Mouse (Mus musculus) B cell, adult 2 months (primary cell): Measurements from ENCODE around the gene Pkdrej.
"Not testable (repeated sequence)": the region's sequence is repeated elsewhere in the genome, so short reads cannot be mapped to it uniquely, and the experiment has no call there.

Experiments
- DNase-seq, 2 experiments: peaks; one replicate each; pipeline ENCODE4 v3.0.0; 2022

Pkdrej gene

DNA sequence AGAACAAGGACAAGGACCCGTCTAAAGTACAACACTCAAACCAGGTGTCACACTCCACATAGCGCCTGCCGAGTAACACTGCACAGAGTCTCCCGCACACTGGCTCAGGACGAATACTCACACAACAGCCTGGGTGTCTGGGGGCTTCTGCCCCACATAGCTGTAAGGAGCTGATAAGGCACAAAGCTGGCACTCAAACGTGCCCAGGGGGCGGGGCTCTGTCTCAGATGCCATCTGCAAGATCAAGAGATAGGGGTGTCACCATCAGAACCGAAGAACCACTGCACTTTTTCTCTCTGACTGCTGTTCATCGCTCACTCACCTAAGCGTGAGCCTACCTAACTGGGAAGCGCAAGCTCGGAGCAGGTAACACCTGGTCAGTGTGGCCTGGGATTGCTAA is 12.4 kb downstream of the Pkdrej start:
- no peak for DNase-seq

- DNase-seq: no peak
These were observed 13.1 kb downstream of the Pkdrej start for GRCm38 (mm10) chr15:85808434-85808833.

DNA sequence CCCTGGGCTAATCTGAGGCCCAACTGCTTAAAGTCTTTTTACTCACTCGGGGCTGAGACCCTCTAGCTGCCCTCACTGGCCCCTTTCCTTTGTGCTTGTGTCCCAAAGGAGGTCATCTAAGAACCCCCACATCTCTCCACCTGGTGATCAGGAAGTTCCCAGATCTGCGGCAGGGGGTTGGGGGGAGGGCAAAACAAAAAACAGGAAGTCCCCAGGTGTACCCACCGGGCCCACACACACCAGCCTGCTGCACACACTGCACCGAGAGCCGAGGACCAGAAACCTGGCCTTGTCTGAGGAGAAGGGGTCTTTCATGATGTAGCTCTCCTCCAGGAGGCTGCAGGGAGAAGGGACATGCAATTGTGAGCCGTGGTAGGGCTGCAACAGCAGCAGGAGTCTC is 13.5 kb downstream of the Pkdrej start:
- no peak for DNase-seq

- no peak for DNase-seq
These were observed 14.1 kb downstream of the Pkdrej start for GRCm38 (mm10) chr15:85807404-85807803.

GRCm38 (mm10) chr15:85806886-85807285 is 14.6 kb downstream of the Pkdrej start:
- DNase-seq: no peak

GRCm38 (mm10) chr15:85802931-85803330 is 18.6 kb downstream of the Pkdrej start:
- no peak for DNase-seq

- no peak for DNase-seq
These were observed 22.9 kb downstream of the Pkdrej start for GRCm38 (mm10) chr15:85798676-85799075.

- DNase-seq: no peak
These were observed 26.0 kb downstream of the Pkdrej start for GRCm38 (mm10) chr15:85795516-85795915.

GRCm38 (mm10) chr15:85792819-85793218 is 28.7 kb downstream of the Pkdrej start:
- no peak for DNase-seq

DNA sequence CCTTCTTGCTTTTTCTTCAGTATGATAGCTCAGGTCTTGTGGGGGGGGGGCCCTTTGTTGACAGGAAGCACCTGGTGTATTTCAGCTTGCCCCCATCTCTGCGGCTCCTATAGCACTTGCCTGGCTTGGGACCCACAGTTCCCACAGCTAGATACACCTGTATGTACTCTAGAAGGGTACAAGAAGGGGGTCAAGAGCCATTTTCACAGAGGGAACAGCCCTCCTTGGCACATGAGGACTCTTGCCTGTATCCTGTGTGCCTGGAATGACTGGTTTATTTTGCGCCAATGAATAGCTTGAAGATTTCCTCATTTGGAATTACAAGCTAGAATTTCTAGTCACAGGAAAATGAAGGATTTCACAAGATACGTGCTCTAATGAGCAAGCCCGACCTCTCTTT is 30.1 kb downstream of the Pkdrej start:
- no peak for DNase-seq

GRCm38 (mm10) chr15:85788633-85789032 is 32.9 kb downstream of the Pkdrej start:
- DNase-seq: no peak

GRCm38 (mm10) chr15:85788051-85788450 is 33.5 kb downstream of the Pkdrej start:
- no peak for DNase-seq

DNA sequence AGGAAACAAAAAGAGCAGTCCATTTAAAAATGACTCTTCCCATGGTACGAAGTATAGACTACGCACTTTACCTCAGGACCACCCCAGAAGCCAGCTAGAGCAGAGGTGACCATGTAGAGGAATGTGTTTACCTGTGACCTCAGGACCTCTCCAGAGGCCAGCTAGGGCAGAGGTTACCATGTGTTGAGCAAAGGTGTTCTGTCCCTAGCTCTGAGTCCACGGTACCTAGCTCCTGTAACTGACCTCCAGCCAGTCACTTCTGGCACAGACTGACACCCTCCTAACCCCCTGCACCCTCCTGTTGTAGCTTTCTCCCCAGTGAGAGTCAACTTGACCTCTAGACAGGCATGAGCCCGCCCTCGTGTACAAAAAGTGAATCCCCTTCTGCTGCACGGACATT is 34.1 kb downstream of the Pkdrej start:
- DNase-seq: no peak

DNA sequence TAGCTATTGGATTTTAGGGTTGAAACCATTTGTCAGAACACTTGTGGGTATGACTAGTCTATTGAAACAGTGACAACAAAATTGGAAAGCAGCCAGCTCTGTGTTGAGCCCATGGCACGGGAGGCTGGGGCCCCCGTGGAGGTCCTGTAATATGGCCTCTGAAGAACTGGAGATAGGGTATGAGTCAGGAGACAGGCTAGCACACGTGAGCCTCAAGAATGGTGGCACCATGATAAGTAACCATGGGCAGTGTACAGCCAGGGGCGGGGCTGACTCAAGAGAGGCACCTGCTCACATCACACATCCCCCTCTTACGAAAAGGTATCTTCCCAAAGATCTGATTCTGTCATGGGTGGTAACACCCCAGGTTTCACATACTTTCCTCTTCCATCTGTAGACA is 34.8 kb downstream of the Pkdrej start:
- DNase-seq: no peak

- no peak for DNase-seq
These were observed 37.2 kb downstream of the Pkdrej start for GRCm38 (mm10) chr15:85784341-85784740.

DNA sequence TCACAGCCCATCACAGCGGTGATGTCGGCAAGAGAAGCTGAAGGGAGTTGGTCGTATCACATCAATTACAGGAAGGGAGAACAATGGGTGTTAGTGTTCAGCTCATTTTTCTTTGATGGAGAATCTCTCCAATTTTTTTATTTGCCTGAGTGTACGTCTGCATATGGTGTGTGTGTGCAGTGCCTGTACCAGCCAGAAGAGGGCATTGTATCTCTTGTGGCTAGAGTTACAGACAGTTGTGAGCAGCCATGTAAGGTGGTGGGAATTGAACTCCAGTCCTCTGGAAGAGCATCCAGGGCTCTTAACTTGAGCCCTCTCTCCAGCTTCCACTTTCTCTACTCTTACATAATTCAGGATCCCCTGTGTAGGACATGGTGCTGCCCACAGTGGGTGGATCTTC is 38.4 kb downstream of the Pkdrej start:
- DNase-seq: no peak

GRCm38 (mm10) chr15:85778891-85779290 is 42.6 kb downstream of the Pkdrej start:
- DNase-seq: not testable (repeated sequence)

GRCm38 (mm10) chr15:85776771-85777170 is 44.8 kb downstream of the Pkdrej start:
- no peak for DNase-seq

DNA sequence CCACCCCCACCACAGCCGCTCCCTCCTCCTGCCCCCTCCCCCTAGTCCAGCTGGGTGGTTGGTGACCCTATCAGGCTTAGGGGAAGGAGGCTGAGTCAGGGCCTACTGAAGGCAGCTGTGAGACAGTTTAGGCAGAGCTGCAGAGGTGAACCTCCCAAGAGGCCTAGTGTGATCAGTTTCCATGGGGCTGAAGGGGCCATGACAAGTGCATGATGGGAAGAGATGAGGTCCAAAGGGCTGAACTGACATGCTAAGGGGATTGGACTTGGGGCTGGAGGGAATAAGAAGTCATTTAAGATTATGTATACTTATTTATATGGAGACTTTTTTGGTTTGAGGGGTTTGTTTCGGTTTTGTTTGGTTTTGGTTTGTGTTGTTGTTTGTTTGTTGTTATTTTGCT is 45.3 kb downstream of the Pkdrej start:
- DNase-seq: no peak

GRCm38 (mm10) chr15:85775001-85775400 is 46.5 kb downstream of the Pkdrej start:
- DNase-seq: no peak

- DNase-seq: no peak
These were observed 47.1 kb downstream of the Pkdrej start for GRCm38 (mm10) chr15:85774419-85774818.

GRCm38 (mm10) chr15:85772146-85772740 is 49.3 kb downstream of the Pkdrej start:
- no peak for DNase-seq

- DNase-seq: no peak
These were observed 50.0 kb downstream of the Pkdrej start for GRCm38 (mm10) chr15:85771306-85772121.

GRCm38 (mm10) chr15:85768991-85769390 is 52.5 kb downstream of the Pkdrej start:
- no peak for DNase-seq

GRCm38 (mm10) chr15:85766677-85767076 is 54.9 kb downstream of the Pkdrej start:
- no peak for DNase-seq
